Mouse (Mus musculus): Measurements from ENCODE around the gene Rfx8.

Rfx8 gene

DNA sequence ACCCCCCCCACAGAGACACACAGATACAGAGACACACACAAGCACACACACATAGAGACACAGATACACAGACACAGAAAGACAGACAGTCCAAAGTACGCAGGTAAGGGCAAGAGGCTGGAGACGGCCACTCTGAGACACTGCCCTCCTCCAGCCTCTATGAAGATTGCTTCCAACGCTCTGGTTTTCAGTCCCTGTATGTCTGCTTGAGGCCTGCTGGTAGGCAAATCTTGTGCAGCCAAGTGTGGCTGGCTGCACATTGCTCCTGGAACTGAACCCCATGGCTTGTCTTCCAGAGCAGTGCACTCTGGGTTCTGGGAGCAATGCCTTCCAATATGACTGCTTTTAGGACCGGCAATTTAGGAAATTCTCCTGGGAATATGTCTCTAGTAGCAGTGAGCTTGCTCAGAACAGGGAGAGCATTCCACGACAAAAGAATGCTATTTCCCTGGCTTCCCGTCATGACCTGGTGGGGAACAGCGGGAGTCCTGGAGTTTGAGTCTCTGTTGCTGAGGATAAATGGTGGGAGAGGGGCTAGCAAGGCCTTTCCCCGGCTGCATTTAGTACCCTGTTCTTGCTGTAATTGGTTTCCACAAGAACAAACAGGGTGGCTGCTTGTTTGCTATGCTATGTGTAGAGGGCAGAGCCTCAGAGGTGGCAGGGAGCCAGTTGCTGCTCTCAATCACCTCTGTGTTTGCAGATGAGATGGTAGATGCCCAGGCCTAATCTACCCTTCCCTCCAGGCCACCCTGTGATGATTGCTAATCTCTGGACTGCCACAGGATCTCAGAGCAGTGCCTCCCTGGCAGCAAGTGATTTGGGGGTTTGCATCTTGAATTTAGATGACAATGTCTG, 74.7 kb downstream of the Rfx8 start:
- no peak for DNase-seq (ENCODE audit: low spot score in 2 of 2)

DNA sequence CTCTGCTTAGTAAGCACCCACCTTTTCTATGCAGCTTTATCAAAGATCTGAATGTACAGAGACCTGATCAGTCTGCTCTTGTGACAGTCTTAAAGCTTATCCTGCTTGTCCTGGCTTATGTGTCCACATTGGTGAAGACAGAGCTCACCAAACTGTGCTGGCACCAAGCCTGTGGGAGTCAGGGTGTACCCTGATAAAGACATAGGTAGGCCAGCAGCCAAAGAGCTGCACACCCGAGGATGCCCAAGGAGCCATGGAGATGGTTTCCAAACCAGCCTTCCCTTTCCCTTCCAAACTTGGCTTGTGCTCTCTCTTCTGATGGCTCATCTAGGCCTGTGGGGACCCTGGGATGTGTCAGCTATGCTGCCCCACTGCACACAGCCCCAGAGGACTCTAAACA, 76.5 kb downstream of the Rfx8 start:
- no peak for DNase-seq (ENCODE audit: low spot score in 2 of 2)

DNA sequence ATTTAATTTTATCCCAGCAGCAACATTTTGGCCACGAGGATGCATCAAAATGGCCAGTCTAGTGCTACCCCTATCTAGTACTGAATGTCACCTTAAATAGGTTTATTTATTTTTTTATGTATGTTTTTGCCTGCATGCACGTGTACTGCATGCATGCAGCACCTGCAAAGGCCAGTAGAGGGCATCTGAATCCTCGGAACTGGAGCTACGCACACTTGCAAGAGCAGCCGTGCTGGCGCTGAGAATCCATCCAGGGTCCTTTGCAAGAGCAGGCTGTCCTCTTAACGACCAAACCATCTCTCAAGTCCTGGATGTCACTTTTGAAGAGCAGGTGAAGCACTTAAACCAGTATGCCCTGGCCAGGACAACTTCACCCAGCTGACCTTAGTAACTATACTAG, 79.1 kb downstream of the Rfx8 start:
- DNase-seq (ENCODE audit: low spot score in 2 of 2) = no peak

DNA sequence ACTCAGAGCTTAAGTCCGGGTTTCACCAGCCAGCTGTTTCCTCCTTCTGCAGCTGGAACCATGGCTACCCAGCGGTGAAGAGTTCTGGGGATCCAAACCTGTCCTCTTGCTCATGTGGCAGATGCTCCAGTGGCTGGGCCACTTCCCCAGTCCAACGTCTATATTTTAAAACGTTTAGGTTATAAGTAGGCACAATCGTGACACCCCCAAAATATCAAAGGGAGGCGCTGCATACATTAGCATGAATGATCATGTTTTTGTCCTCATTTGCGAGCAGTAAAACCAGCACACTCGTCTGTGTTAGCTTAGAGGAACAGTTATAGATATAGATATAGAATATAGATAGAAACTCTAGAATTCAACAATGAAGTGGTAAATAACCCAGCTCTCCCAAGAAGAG, 83.7 kb downstream of the Rfx8 start:
- no peak for DNase-seq (ENCODE audit: low spot score in 2 of 2)

DNA sequence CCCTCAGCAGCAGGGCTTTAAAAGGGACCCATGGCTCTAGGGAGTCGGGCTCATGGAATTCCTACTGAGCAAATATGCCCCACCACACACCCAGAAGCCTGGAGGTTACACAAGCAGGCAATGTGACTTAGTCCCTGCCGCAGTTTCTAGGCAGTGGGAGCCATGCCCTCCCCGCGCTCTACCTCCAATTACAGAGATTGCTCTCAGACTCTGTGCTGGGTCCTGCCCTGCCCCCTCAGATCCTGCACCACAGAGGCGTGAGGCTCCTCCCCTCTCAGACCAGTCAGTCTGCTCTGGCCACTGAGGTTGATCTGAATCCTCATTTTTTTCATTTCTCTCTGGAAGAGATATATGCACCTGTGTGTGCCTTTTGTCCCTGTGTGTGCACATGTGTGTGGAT, 84.1 kb downstream of the Rfx8 start:
- DNase-seq (ENCODE audit: low spot score in 2 of 2) = no peak

DNA sequence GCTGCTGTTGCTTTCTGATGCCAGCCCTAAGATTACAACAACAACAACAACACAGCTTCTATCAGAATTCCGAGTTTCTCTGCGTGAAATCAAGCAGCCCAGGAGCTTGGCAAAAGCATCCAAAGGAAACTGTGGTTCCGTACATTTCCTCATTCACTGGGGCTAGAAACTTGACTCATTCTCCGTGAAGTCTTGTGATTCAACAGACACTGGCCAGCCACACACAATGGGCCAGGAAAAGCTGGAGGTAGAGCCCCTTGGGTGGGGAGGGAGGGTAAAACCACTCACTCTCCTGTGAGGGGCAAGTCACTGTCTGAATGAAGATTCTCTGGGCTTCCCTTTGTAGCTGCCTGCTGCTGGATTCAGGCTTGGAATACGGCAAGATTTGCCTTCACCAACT, 84.6 kb downstream of the Rfx8 start:
- no peak for DNase-seq (ENCODE audit: low spot score in 2 of 2)

DNA sequence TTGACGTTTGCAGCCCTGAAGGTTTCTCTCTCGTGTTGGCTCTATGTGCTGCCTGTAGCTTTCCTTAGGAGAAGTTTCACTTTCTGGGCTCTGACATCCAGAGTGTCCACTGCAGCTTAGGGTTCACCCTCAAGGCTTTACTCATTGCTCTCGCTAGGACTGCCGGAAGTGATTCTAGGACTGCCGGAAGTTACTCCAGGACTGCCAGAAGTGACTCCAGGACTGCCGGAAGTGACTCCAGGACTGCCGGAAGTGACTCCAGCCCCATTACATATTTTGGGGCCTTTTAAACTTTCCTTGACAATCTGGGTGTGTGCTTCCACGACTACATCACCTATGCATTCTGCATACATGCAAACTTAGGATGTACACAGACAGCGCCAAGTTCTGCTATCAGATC, 92.2 kb downstream of the Rfx8 start:
- DNase-seq (ENCODE audit: low spot score in 2 of 2) = no peak

DNA sequence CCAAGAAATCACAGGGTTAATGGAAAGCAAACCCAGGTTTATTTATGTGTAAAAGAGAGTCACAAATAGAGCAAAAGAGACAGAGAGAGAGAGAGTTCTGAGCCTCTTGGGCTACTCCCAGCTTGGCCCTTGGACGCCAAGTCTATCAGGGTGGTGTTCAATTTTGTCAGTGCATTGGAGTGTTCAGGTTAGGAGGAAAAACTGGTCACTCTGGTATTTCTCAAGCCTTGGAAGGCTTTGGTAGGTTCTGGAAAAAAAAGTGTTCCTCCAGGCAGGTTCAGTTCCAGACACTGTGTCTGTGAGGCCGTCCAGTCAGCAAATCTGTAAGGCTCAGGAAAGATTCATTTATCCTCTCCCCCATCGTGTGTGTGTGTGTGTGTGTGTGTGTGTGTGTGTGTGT, 95.3 kb downstream of the Rfx8 start:
- no peak for DNase-seq (ENCODE audit: low spot score in 2 of 2)

DNA sequence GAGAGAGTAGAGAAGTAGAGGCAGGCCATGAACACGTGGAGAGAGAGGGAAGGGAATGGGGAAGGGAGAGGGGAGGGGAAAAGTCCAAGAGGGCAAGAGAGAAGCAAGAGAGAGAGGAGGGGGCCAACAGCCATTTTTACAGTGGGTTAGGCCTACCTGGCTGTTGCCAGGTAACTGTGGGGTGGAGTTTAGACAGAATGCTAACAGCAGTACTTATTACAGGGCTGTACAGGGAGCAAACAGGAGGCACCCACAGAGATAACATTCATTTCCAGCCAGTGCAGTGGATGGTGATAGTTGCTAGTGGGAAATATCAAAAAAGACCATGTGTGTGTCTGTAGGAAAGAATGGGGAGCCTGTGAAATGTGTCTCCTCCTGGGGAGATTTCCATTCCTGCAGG, 97.1 kb downstream of the Rfx8 start:
- no peak for DNase-seq (ENCODE audit: low spot score in 2 of 2)

DNA sequence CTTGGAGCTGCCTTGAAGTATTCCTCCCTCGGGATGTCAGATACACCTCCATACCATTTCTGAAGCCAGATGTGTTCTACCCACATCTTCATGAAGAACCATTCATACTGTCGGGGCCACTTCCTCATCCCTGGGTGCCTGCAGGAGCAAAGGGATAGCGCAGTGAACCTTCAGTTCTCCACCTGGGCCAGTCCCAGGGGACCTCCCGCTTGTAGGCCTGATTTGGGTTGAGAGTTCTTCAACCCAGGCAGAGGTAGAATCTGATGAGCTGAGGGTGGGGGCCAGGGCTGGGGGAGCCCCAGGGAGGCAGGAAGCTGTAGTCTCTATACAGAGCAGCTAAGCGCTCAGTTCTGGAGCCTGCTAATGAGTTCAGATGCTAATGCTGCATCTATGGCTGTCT, 97.7 kb downstream of the Rfx8 start:
- DNase-seq (ENCODE audit: low spot score in 2 of 2) = no peak

DNA sequence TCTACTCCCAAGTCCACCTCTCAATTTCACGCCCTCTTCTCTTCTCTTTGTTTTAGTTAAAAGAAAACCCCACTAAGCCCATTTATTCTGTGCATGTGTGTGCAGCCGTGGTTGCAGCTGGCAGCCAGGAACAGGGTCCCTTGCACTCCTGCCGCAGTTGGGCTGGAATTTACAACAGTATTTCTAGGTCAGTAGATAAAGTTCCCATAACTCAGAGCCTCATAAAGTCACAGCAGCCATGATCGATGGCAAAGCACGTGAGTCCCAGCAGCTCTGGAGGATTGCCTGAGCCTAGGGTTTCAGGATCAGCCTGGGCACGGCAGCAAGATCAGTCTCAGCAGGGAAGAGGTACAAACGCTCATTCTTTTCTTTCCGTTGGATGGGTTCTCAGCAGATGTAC, 102.3 kb downstream of the Rfx8 start:
- no peak for DNase-seq (ENCODE audit: low spot score in 2 of 2)

DNA sequence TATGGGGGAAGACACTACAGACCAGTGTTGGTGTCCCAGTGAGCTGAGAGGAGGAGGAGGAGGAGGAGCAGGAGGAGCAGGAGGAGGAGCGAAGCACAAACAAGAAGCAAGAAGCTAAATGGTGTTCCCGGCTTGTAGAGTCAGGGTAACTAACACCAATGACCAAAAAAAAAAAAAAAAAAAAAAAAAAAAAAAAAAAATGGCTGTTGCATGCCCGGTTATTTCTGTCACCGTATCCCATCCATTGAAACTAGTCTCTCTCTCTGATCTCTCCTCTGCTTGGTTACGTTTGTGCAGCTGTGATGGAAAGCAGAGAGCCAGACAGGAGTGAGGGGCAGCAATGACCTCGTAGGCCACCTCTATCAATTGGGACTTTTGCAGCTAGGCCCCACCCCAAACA, 105.3 kb downstream of the Rfx8 start:
- no peak for DNase-seq (ENCODE audit: low spot score in 2 of 2)
